Mouse (Mus musculus) liver, embryonic 14.5 days (tissue): ENCODE results near the gene Ugt1a8.
"Not testable (repeated sequence)": the region's sequence is repeated elsewhere in the genome, so short reads cannot be mapped to it uniquely, and the experiment has no call there.

ENCODE experiments used
- CTCF ChIP-seq: IDR thresholded peaks from 2 replicates; pipeline ENCODE4 v1.5.1; 2016; ENCODE audit warnings: antibody characterized with exemption, low read depth, control low read depth
- EP300 ChIP-seq: IDR thresholded peaks from 2 replicates; pipeline ENCODE4 v1.6.1; 2016; ENCODE audit warnings: antibody characterized with exemption, low read depth

DNA sequence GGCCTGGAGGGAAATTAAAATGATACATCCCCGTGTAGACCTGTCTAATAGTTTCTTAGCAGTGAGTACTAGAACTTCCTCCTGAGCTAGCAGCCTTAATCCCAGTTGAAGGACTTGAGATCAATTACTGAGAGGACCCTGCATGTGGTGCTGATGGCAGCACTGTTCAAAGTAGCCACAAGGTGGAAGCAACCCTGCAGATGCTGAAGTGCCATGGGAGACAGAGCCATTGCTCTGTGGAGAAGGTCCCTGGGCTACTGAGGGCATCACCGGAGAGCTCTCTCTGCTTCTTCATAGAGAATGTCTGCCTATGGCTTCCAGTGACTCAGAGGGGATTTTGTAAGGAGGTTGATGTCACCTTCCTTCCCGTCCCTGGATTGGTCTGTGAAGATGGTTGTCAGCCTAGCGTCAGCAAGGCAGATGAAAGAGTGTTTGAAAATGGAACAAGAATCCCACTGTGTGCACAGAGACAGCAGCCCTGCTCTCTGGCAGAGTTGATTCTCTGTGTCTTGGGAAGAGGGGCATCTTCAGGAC, 38.3 kb downstream of the Ugt1a8 start:
- peak; percentile 31; the same call in 1 of the 2 replicates for TF ChIP-seq CTCF
- not testable (repeated sequence) for TF ChIP-seq EP300
